Mouse (Mus musculus): ENCODE results near the gene Stab2.

- TF ChIP-seq CTCF (IDR thresholded peaks at IDR 0.05; ENCODE audit: low read depth, low read length) (no peak), POLR2A (IDR thresholded peaks at IDR 0.05; ENCODE audit: borderline replicate concordance, low read depth, low read length) (no peak)
Measured at GRCm38 (mm10) chr10:87007385-87008214, at the start of gene Stab2.
